14 mouse cellular contexts compared by ENCODE assay signal in the genomic region with DNA sequence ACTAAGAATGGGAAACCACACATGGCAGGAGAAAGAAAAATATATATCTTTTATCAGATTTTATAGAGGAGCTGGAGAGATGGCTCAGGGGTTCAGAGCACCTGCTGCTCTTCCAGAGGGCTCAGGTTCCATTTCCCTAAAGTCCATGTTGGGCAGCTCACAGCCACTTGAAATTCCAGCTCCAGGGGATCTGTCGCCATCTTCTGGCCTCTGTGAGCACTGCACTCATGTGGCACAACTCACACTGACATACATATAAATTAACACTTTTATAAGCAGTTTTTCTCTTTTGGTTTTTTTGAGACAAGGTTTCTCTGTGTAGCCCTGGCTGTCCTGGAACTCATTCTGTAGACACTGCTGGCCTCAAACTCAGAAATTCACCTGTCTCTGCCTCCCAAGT.
DNase-seq lines count a peak whose midpoint lies in the region; ATAC-seq and TF ChIP-seq lines count a peak whose summit lies in the region.
"Had no signal": no experiment of that assay in that cellular context is flagged by ENCODE, and none has a peak within 500 bp of the region (broad histone marks: within the 10 kb centered on the region; RNA-seq: fewer than 3 reads in every experiment).

No protein-coding gene starts in this region.

- no peaks in the 10 kb centered on the region for H3K9me3 ChIP-seq in E14TG2a.4 (ENCODE audit: low read length)
- H3K9me3 ChIP-seq: heart, embryonic 10.5 days had no signal

- no peaks in the 10 kb centered on the region for H3K36me3 ChIP-seq in E14TG2a.4 (ENCODE audit: insufficient read depth, low read length)
- H3K36me3 ChIP-seq: G1E; heart, embryonic 10.5 days had no signal

- TF ChIP-seq POLR2A in cortical plate, adult 2 months (IDR thresholded peaks at IDR 0.05; ENCODE audit: extremely low read depth, insufficient read depth, low read length), result no peak

- ATAC-seq in frontal cortex, adult (ENCODE audit: low TSS enrichment), result no peak

- TF ChIP-seq CTCF in left cerebral cortex, adult 2 months (IDR thresholded peaks at IDR 0.05), result peak; percentile 28
- peak; percentile 86 for TF ChIP-seq CTCF in E14TG2a.4 (conservative IDR thresholded peaks at IDR 0.05; ENCODE audit: low read length)
- TF ChIP-seq CTCF in cortical plate, adult 2 months (IDR thresholded peaks at IDR 0.05; ENCODE audit: extremely low read depth, insufficient read depth, low read length), result 0 out of 2 replicates have a peak, but pooled peaks have one; percentile 6

- no peak overlapping the region for H3K4me3 ChIP-seq in left cerebral cortex, adult 2 months
- H3K4me3 ChIP-seq in E14TG2a.4 (replicated peaks; ENCODE audit: low read length), result no peak overlapping the region
- H3K4me3 ChIP-seq in cortical plate, adult 2 months (ENCODE audit: insufficient read depth, low read length), result no peak overlapping the region
- H3K4me3 ChIP-seq: heart, embryonic 10.5 days; myocyte had no signal

- DNase-seq in left cerebral cortex, adult 2 months (ENCODE audit: extremely low spot score in 1 of 2, low spot score in 2 of 2), result no peak
- DNase-seq in left cerebral cortex, postnatal 4 days, result no peak
- peak; percentile 30 for DNase-seq in 416B (ENCODE audit: low read depth)
- no peak for DNase-seq in gastrocnemius, postnatal 10 days
- DNase-seq: adrenal gland, postnatal 25 days; cerebellum, adult 9-11 months; kidney, postnatal 14 days; retina, postnatal 1 day had no signal

- no peaks in the 10 kb centered on the region for H3K4me1 ChIP-seq in E14TG2a.4 (replicated peaks; ENCODE audit: low read depth, low read length)
- H3K4me1 ChIP-seq in cortical plate, adult 2 months (ENCODE audit: control insufficient read depth, insufficient read depth, low read length), result peaks cover 14% of the 10 kb centered on the region
- H3K4me1 ChIP-seq: heart, embryonic 10.5 days had no signal

- intact Hi-C loops in left cerebral cortex, adult 2 months (cut with DNase I), result no loop called here
- intact Hi-C loops in left cerebral cortex, postnatal 4 days (cut with DNase I), result no loop called here

- H3K27me3 ChIP-seq in E14TG2a.4 (ENCODE audit: insufficient read depth, low read length), result peaks cover 16% of the 10 kb centered on the region

- H3K27ac ChIP-seq in left cerebral cortex, adult 2 months, result no peak overlapping the region
- H3K27ac ChIP-seq in cortical plate, adult 2 months (ENCODE audit: insufficient read depth, low read length), result no peak overlapping the region
- H3K27ac ChIP-seq: heart, embryonic 10.5 days had no signal

Comparison
In these comparisons a context has a peak if more than half of its experiments do, and no peak if none do; other contexts are left out.
1. CTCF ChIP-seq: peak in every context shown above with its lines; median percentile 86 in E14TG2a.4; 28 in left cerebral cortex, adult 2 months; 6 in cortical plate, adult 2 months.